Mouse (Mus musculus): ENCODE measurements at regions not wholly inside any gene's neighbourhood (a gene's known extent, or its start where the extent isn't known, plus 50 kb on each side); places are given as distances from the start of the nearest gene placed in this dataset.

DNA sequence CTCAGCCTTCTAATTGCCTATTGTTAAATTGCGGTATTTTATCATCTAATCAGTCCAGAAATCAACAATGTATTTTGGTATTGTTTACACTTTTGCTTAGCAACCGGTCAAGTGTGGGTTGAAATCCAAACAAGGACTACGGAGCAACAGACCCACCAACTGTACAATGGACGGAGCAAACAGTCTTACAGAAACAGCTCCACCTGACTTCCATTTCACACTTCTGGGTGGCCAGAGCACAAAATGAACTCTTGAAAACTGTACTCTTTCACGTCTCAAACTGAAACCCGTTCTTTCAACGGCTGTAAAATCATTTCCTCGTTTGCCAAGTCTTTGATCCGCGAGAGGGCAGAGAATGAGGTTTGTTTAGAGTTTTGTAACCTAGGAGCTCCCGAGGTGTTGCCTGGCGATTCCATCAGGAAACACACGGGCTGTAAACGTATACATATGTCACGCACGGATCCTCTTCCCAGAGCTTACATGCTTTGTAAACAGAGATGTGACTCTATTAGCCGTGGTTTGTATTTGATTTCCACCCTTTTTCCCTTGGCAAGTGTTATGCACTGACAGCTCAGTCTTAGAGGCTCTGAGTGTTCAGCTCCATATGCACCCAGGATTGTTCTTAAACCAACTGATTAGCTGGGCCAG is 258.3 kb downstream of the Etnk1 start:
- TF ChIP-seq EP300 (IDR thresholded peaks at IDR 0.05; ENCODE audit: insufficient read depth, low read depth, low read length) (no peak), POLR2A (IDR thresholded peaks at IDR 0.05; ENCODE audit: insufficient read depth, low read depth, low read length) (no peak)
